Mouse (Mus musculus): Measurements from ENCODE around the gene Dffa.

The Dffa gene

DNA sequence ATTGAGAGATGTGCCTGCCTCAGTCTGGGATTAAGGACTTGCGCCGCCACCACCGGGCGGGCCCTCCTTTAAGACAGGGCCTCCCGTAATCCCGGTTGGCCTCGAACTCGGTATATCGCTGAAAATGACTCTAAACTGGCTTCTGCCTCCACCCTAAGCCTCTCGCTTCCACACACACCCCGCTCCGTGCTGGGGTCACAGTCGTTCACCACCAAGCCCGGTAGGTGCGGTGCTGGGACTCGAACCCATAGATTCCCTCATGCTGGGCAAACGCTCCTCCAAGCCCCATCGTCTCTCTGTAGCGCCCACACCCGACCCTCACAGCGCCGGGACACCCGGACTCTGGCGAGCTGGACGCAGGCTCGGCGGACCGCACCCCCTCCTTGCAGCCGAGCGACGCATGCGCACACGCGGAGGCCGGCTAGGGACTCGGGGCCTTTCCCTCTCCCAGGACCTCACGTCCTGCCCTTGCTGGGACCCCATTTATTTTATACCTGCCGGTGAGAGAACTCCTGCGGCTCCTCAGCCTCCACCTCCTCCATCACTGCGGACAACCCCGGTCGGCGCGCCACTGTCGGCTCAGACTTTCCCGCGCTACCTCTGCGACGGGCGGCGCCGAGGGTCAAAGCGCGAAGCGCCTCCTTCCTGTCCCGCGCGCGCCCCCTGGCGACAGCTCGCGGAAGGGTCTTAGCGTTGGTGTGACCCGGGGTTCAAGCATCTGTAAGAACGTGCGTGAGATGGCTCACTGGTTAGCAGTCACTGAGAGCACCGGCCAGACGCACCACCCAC is 33.2 kb downstream of the Dffa start, which contains the start of gene Cenps:
Gene Cenps, minus strand, starts transcription at position 648 of the 789 bp plus-strand sequence.
- in situ Hi-C loops (cut with MboI; ENCODE audit: low pct_unique_long_range_greater_than_20kb in 1 of 2, low sequenced_read_pairs in 2 of 2, unreplicated experiment in 1 of 2): no loop called here

DNA sequence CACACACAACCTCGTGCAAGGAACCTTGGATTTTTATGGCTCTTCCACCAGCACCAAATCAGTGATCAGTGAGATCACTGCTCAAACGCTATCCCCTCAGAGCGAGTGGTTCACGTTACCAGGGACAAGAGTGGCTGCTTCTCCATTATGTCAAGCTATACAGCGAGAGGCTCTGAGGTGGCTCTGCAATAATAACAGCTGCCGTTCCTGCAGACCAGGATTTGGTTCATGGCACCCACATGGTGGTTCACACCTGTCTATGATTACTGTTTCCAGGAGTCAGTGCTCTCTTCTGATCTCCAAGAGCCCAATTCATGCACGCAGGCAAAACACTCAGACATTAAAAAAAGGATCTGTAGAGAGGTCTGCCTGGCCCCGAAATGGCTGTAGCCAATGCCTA is 34.6 kb downstream of the Dffa start:
- in situ Hi-C loops (cut with MboI; ENCODE audit: low pct_unique_long_range_greater_than_20kb in 1 of 2, low sequenced_read_pairs in 2 of 2, unreplicated experiment in 1 of 2): no loop called here

DNA sequence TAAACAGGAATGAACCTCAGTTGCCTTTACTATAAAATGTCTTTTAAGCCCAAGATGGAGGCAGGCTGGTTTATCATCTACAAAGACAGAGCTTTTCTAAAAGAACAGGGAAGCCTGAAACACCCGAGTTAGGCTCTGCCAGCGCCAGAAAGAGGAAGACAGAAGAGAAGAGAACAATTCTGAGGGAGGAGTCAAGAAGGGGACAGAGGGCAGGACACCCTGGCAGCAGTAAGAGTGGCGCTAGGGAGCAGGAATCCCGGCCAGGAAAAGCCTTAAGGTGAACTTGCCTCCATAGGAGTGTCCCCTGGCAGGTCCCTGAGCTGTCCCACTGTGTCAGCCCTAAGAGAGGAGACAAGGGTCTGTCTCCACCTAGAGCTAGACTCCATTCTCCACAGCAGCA is 39.6 kb downstream of the Dffa start:
- in situ Hi-C loops (cut with MboI; ENCODE audit: low pct_unique_long_range_greater_than_20kb in 1 of 2, low sequenced_read_pairs in 2 of 2, unreplicated experiment in 1 of 2): loop anchor here (10.0 kb wide), 2 partner anchors 181 to 401 kb away; no protein-coding TSS in a partner anchor

DNA sequence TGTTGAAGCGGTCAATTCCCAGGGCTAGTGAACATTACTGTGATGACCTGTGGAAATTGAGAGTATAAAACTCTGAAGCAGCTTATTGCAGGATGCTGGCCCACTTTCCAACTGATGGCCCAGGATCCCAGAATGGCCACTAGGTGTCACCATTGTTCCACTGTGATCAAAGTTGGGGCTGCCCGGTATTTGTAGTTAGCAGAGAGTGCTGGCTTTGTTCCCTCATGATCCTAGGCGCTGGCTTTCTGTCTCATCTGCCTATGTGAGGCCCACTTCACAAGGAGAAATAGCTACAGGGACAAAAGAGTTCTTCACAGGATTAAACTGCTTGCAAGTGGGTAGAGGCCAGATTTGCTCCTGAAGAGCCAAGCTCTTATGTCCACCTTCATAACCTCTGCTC is 40.5 kb downstream of the Dffa start:
- in situ Hi-C loops (cut with MboI; ENCODE audit: low pct_unique_long_range_greater_than_20kb in 1 of 2, low sequenced_read_pairs in 2 of 2, unreplicated experiment in 1 of 2): loop anchor here (10.0 kb wide), 2 partner anchors 180 to 400 kb away; no protein-coding TSS in a partner anchor

DNA sequence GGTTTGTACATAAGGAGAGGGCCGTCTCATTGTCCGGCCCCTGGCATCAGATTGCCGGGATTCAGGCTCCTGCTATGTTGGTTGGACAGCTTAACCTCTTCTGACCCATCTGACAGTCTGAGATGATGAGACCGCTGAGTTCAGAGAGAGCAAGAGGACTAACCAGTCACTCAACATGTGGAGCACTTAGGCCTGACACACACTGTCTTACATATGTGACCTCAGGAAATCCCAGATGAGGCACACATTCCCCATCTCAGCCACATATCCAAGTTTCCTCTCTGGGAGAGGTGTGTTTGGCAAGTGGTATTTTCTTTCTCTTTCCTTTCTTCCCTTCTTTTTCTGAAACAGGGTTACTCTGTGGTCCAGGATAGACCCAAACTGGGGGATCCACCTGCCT is 41.2 kb downstream of the Dffa start:
- in situ Hi-C loops (cut with MboI; ENCODE audit: low pct_unique_long_range_greater_than_20kb in 1 of 2, low sequenced_read_pairs in 2 of 2, unreplicated experiment in 1 of 2): loop anchor here (10.0 kb wide), 2 partner anchors 180 to 400 kb away; no protein-coding TSS in a partner anchor

DNA sequence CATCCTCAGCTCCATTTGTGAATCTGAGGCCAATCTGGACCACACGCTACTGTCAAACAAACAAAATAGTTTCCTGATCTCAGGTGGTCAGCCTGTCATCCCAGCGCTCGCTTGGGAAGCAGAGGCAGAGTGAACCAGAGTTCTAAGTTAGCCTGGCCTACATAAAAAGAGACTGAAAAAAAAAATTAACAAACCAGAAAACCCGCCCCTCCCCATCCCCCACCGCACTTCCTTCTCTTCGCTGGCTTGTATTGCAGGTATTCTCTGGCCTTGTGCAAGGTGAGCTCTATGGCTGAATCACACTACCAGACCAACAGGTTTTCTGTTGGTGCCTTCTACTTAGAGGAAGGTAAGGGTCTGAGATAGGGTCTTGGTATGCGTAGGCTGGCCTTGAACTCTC is 43.6 kb downstream of the Dffa start:
- in situ Hi-C loops (cut with MboI; ENCODE audit: low pct_unique_long_range_greater_than_20kb in 1 of 2, low sequenced_read_pairs in 2 of 2, unreplicated experiment in 1 of 2): loop anchor here (10.0 kb wide), 2 partner anchors 177 to 397 kb away; no protein-coding TSS in a partner anchor

DNA sequence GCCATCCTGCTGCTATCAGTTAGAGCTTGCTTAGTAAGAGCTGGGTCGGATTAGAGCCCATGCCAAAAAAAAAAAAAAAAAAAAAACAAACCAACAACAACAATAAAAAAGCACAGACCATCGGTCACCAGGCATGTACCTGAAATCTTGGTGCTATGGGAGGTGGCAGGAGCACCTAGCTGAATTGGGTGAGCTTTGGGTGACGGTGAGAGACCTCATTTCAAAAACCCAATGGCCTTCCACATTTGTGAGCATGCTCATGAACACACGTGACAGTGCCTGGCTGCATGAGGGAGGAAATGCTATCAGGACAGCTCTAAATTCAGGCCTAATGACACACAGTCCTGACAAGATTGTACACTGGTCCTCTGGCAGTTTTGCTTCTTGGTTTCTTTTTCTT is 44.1 kb downstream of the Dffa start:
- in situ Hi-C loops (cut with MboI; ENCODE audit: low pct_unique_long_range_greater_than_20kb in 1 of 2, low sequenced_read_pairs in 2 of 2, unreplicated experiment in 1 of 2): loop anchor here (10.0 kb wide), 2 partner anchors 177 to 397 kb away; no protein-coding TSS in a partner anchor

DNA sequence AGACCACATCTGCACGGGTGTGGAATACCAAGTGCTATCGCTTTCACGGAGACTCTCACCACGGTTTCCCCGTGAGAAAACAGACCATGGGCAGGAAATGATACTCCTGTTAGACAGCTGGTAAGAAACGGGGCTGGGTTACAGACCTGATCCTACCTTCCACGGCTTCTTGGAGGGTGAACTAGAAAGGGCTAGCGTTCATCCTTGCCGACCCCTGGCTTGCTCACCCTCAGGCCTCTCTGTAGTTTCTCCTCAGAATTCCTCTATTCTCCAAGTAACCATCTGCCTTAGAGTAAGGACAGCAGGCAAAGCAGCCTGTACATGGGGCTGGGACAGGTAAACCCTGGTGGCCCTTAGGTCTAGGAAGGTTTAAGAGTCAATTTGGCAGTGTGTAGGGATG is 45.2 kb downstream of the Dffa start:
- in situ Hi-C loops (cut with MboI; ENCODE audit: low pct_unique_long_range_greater_than_20kb in 1 of 2, low sequenced_read_pairs in 2 of 2, unreplicated experiment in 1 of 2): loop anchor here (10.0 kb wide), 2 partner anchors 176 to 396 kb away; no protein-coding TSS in a partner anchor

DNA sequence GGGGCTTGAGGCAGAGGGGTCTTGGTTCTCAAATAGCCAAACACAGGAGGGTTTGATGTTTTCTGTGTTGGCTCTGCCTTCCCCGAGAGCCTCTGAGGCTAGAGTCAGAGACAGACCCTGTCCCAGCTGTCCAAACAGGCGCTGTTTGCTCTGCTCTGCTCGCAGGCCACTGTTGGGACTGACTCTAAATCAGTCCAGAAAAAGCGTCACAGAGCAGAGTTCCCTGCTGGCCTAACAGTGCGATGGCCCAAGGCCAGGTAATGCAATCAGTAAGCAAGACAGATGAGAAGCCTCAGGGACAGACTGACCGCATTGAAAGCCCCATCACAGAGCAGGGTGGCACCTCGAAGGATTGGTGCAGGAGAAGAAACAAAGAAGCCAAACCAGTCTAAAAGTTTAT is 45.7 kb downstream of the Dffa start:
- in situ Hi-C loops (cut with MboI; ENCODE audit: low pct_unique_long_range_greater_than_20kb in 1 of 2, low sequenced_read_pairs in 2 of 2, unreplicated experiment in 1 of 2): loop anchor here (10.0 kb wide), 2 partner anchors 175 to 395 kb away; no protein-coding TSS in a partner anchor

DNA sequence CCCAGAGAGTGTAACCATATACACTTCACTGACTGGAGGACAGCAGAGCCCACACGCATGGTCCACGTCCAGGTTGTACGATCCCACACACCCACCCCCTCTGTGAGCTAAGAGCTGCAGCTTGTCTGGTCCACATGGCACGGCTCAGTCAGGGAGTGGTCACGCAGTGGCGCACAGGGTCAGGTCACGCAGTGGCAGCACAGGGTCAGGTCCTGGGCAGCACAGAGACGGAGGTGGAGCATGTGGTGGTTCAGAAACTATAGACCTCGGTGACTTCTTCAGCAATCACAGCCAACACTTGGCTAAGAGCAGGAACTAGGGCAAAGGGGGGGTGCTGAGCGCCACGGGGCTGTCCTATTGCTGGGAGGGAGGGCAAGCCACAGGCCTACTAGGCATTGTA is 46.3 kb downstream of the Dffa start:
- in situ Hi-C loops (cut with MboI; ENCODE audit: low pct_unique_long_range_greater_than_20kb in 1 of 2, low sequenced_read_pairs in 2 of 2, unreplicated experiment in 1 of 2): no loop called here

DNA sequence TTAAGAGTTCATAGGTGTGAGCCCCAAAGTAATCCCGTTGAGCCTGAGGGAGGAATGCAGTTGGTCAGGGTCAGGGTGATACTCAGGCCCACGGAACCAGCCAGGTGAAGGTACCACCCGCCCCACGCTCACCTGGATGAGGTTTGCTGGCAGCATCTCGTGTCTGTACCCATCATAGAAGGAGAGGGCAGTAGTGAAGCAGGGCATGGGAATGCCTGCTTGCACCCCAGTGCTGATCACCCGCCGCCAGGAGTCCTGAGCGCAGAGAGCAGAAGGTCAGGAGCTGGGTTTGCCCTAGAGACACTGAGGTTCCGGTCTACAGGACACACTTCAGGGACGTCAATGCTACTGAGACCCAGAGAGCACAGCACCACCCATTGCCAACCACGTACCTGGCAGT is 46.8 kb downstream of the Dffa start:
- in situ Hi-C loops (cut with MboI; ENCODE audit: low pct_unique_long_range_greater_than_20kb in 1 of 2, low sequenced_read_pairs in 2 of 2, unreplicated experiment in 1 of 2): no loop called here

DNA sequence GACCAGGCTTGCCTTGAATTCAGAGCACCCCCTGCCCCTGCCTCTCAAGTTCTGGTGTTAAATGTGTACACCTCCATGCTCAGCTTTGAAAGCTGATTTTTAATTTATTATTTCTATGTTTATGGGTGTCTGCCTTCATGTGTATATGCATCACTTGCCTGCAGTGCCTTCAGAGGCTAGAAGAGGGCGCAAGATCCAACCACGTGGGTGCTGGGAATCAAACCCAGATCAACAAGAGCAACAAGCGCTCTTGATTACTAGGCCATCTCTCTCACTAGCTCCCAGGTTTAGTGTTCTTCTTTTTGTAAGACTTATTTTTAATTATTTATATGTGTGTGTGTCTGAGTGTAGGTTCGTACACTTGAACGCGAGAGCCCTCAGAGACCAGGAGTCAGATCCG is 50.9 kb downstream of the Dffa start:
- in situ Hi-C loops (cut with MboI; ENCODE audit: low pct_unique_long_range_greater_than_20kb in 1 of 2, low sequenced_read_pairs in 2 of 2, unreplicated experiment in 1 of 2): no loop called here

DNA sequence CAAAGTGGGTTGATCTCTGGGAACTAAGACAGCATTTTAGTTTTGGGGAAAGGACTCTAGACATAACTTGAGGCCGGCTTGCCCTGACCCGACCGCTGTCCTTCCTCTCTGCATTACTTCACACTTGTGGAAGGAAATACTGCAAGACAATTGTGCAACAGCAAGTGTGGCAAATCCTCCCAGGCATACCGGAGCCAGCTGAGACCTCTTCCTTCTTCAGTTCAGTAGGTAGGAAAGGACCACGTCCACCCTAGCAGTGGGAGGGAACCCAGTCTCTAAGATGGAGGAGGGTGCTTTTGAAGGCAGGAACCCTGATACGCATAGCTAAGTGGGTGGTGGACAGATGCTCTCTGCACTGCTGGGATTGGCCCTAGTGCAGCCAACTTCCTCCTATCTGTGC is 51.8 kb downstream of the Dffa start:
- in situ Hi-C loops (cut with MboI; ENCODE audit: low pct_unique_long_range_greater_than_20kb in 1 of 2, low sequenced_read_pairs in 2 of 2, unreplicated experiment in 1 of 2): no loop called here

DNA sequence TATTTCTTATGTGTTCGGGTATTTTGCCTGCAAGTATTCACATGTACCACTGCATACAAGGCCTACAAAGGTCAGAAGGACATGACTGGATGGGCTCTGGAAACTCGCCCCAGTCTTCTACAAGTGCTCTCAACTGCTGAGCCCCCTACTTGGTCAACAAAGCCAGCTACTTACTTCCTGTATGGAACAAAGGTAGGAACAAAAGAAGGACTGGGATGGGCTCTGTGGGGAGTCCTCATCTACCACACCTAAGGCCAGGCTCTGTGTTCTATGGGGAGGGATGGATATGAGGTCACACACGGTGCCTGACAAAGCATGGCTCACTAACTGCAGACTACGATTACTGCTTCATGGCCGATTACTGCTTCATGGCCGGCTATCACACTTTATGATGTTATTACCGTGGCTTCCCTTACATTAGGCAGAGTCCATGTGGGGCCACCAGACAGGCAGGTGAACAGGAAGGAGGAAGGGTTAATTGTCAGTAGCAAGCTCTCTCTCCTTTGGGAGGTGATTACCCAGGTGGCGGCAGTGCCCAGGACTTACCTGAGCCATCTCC is 53.5 kb downstream of the Dffa start:
- in situ Hi-C loops (cut with MboI; ENCODE audit: low pct_unique_long_range_greater_than_20kb in 1 of 2, low sequenced_read_pairs in 2 of 2, unreplicated experiment in 1 of 2): no loop called here

DNA sequence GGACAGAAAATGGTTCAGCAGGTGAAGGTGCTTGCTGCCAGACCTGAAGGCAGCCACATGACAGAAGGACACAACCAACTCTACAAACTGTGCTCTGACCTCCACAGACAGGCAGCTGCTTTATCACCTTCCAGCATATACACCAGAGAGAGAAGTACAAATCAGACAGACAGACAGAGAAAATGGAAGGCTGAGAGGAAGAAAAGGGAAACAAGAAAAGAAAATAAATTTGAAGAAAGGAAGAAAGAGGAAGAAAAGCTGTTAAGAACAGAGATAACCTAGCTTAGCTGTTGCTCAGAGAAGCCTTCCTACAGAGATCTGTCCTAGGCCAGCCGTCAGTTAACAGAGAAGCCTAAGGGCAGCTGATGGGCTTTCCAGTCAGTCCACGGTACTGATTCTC is 55.3 kb downstream of the Dffa start:
- in situ Hi-C loops (cut with MboI; ENCODE audit: low pct_unique_long_range_greater_than_20kb in 1 of 2, low sequenced_read_pairs in 2 of 2, unreplicated experiment in 1 of 2): no loop called here

DNA sequence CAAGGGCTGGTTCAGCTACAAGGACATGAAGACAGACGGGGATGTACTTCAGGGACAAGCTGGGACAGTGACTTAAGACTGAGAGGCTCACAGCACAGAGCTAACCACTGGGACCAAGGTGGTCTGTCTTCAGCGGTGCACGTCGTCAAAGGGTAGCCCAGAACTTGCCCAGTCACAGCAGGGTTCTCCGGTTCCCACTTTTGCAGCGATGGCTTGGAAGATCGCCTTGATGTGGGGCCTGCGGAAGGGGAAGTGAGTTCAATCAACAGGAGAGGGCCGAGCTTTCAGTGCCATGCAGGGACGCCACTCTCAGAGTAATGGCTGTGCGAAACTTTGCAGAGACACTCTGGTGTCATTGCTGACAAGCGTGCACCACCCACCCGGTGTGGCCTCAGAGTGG is 55.9 kb downstream of the Dffa start:
- in situ Hi-C loops (cut with MboI; ENCODE audit: low pct_unique_long_range_greater_than_20kb in 1 of 2, low sequenced_read_pairs in 2 of 2, unreplicated experiment in 1 of 2): no loop called here

DNA sequence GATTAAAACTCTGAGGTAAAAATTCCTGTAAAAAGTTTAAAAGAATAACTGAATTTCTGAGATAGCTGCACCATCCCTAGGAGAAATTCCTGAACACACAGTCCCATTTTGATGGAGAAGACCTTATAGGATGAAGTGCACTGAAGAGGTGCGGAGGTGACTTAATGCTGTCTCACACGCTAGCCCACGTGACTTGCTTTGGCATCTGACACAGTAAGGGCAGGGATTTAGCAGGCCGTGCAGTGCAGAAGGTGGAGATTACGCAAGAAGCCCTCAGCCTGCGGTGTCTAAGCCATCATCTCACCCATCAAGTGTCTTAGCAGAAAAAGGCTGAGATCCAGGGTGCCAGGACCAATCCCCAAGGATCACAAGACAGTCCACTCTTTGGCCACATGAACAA is 57.2 kb downstream of the Dffa start:
- in situ Hi-C loops (cut with MboI; ENCODE audit: low pct_unique_long_range_greater_than_20kb in 1 of 2, low sequenced_read_pairs in 2 of 2, unreplicated experiment in 1 of 2): no loop called here

DNA sequence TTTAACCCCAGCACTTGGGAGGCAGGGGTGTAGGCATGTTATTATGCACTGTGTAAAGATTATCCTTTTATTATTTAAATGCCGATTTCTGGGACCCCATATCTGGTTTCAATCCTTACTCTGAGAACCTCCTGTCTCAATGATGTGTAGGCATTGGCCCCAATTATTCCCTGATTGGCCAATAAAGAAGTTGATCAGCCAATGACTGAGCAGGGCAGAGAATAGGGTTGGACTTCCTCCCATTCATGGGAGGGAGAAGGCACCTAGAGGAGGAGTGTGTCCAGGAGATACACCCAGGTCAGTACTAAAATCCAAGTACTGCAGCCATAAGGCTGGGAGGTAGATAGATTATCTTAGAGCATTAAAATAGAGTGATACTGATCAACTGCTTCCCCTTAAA is 59.2 kb downstream of the Dffa start:
- in situ Hi-C loops (cut with MboI; ENCODE audit: low pct_unique_long_range_greater_than_20kb in 1 of 2, low sequenced_read_pairs in 2 of 2, unreplicated experiment in 1 of 2): no loop called here

DNA sequence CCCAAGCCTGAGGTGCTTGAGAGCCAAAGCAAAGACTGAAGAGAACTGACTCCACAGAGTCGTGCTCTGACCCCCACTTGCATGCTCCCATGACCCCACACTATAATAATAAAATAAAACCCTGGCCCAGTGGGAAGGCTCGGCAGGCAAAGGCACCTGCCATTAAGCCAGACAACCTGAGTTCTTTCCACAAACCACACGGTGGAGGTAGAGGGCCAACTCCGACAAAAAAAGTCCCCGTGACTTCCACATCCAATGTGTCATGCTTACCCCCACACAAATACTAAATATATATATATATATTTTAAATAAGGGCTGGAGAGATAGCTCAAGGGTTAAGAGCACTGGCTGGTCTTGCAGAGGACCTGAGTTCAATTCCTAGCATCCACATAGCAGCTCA is 60.2 kb downstream of the Dffa start:
- in situ Hi-C loops (cut with MboI; ENCODE audit: low pct_unique_long_range_greater_than_20kb in 1 of 2, low sequenced_read_pairs in 2 of 2, unreplicated experiment in 1 of 2): no loop called here

All from mouse embryonic stem cell (cell line).